ENCODE assay signal across 8 mouse cellular contexts in the genomic region with DNA sequence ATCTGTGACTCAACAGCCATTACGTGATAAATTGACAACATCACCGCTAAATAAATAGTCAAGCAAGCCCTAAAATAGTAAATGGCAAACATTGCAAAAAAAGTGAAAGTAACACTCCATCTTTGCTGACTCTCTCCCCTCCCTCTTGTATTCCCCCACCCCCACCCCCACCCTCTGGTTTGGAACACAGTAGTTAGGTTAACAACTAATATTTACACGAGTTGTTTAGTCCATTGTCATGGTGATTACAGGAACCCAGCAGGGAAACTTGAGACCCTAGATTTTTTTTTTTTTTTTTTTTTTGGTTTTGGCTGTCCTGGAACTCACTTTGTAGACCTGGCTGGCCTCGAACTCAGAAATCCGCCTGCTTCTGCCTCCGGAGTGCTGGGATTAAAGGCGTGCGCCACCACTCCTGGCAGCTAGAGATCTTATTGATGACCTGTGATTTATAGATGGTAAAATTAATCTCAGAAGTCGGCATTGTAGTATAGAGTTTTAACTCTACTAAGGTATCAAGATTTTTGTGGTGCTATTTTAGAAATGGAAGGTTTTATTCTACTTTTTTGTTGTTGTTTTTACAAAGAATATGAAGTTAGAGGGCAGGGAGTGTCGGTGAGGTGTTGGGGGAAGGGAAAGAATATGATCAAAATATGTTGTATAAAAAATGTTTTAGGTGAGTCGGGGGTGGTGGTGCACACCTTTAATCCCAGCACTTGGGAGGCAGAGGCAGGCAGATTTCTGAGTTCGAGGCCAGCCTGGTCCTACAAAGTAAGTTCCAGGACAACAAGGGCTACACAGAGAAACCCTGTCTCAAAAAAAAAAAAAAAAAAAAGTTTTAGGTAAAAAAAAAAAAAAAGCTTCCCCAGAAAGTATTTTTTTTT. TPM values are rescaled to one million over a fixed set of nuclear protein-coding genes. Genes with fewer than 3 reads are reported as not detected.
DNase-seq lines count a peak whose midpoint lies in the region; ATAC-seq lines count a peak whose summit lies in the region.

No protein-coding gene starts in this region.

- H3K27ac ChIP-seq in forebrain, embryonic 15.5 days (replicated peaks), result peak overlapping the region; percentile 100
- H3K27ac ChIP-seq in limb, embryonic 13.5 days, result peak overlapping the region; percentile 100
- peak overlapping the region; percentile 100 for H3K27ac ChIP-seq in neural tube, embryonic 13.5 days (replicated peaks)

- peak overlapping the region; percentile 77 for H3K4me3 ChIP-seq in forebrain, embryonic 15.5 days
- peak overlapping the region; percentile 68 for H3K4me3 ChIP-seq in limb, embryonic 13.5 days
- H3K4me3 ChIP-seq in neural tube, embryonic 13.5 days, result peak overlapping the region; percentile 59

- WGBS in forebrain, embryonic 15.5 days, result 65% methylated on average over 12 of the region's 12 CpGs
- WGBS in limb, embryonic 13.5 days, result 57% methylated on average over 12 of the region's 12 CpGs
- WGBS in neural tube, embryonic 13.5 days, result 58% methylated on average over 12 of the region's 12 CpGs

- H3K9me3 ChIP-seq in forebrain, embryonic 15.5 days, result no peaks in the 10 kb centered on the region
- H3K9me3 ChIP-seq in limb, embryonic 13.5 days, result no peaks in the 10 kb centered on the region
- H3K9me3 ChIP-seq in neural tube, embryonic 13.5 days, result no peaks in the 10 kb centered on the region

- peak overlapping the region; percentile 87 for H3K9ac ChIP-seq in forebrain, embryonic 15.5 days (replicated peaks)
- H3K9ac ChIP-seq in limb, embryonic 13.5 days, result peak overlapping the region; percentile 96
- peak overlapping the region; percentile 89 for H3K9ac ChIP-seq in neural tube, embryonic 13.5 days

- peak; percentile 23 to 57 for DNase-seq in adrenal gland, adult (ENCODE audit: inconsistent age in 2 of 2, low spot score in 1 of 2)
- DNase-seq in adrenal gland, adult 8-10 months, result no peak
- peak; percentile 95 for DNase-seq in ES-CJ7 (ENCODE audit: low read depth, low spot score)
- no peak for DNase-seq in left cerebral cortex, postnatal 14 days (ENCODE audit: low spot score in 2 of 2)
- no peak for DNase-seq in gastrocnemius, adult 8-10 months (ENCODE audit: low spot score in 2 of 2)

- intact Hi-C loops in left cerebral cortex, postnatal 14 days (cut with DNase I), result loop anchor here (1.0 to 5.0 kb wide), 4 partner anchors 40 to 90 kb away; a partner anchor contains a TSS

- ATAC-seq in forebrain, embryonic 15.5 days (replicated peaks), result peak; percentile 15; the same call in 1 of the 2 replicates
- peak; percentile 20; the same call in 1 of the 2 replicates for ATAC-seq in limb, embryonic 13.5 days (ENCODE audit: low FRiP score, low read depth)
- peak; percentile 18; the same call in 1 of the 2 replicates for ATAC-seq in neural tube, embryonic 13.5 days (ENCODE audit: low read depth)

- H3K27me3 ChIP-seq in forebrain, embryonic 15.5 days, result no peaks in the 10 kb centered on the region
- no peaks in the 10 kb centered on the region for H3K27me3 ChIP-seq in limb, embryonic 13.5 days
- H3K27me3 ChIP-seq in neural tube, embryonic 13.5 days, result no peaks in the 10 kb centered on the region

- peak overlapping the region; percentile 61 for H3K4me2 ChIP-seq in forebrain, embryonic 15.5 days (replicated peaks)
- peak overlapping the region; percentile 65 for H3K4me2 ChIP-seq in limb, embryonic 13.5 days (replicated peaks)
- peak overlapping the region; percentile 57 for H3K4me2 ChIP-seq in neural tube, embryonic 13.5 days

- H3K4me1 ChIP-seq in forebrain, embryonic 15.5 days, result 0 out of 2 replicates have a peak, but pooled peaks cover 3% of the 10 kb centered on the region
- H3K4me1 ChIP-seq in limb, embryonic 13.5 days, result peaks cover 1% of the 10 kb centered on the region; the same call in 1 of the 2 replicates
- H3K4me1 ChIP-seq in neural tube, embryonic 13.5 days (replicated peaks), result no peaks in the 10 kb centered on the region

- no peaks in the 10 kb centered on the region for H3K36me3 ChIP-seq in forebrain, embryonic 15.5 days
- H3K36me3 ChIP-seq in limb, embryonic 13.5 days, result no peaks in the 10 kb centered on the region
- no peaks in the 10 kb centered on the region for H3K36me3 ChIP-seq in neural tube, embryonic 13.5 days

RNA-seq across cellular contexts. Expression of a gene that starts 1.1 kb away (rescaled TPM):
- 1 to 10 TPM; 3.4 to 5.2 (median 4.1) TPM for total RNA-seq in adrenal gland, adult 8-10 months (2022)
- 6.6 and 8.2 TPM in 2 replicates for polyA plus RNA-seq in forebrain, embryonic 15.5 days (2015; fragmentation: Nextera tagmentation; extraction: Ambion mirVana)
- polyA plus RNA-seq in limb, embryonic 13.5 days (2015; fragmentation: Nextera tagmentation; extraction: Ambion mirVana), result 4.8 and 4.9 TPM in 2 replicates
- polyA plus RNA-seq in neural tube, embryonic 13.5 days (2015; fragmentation: Nextera tagmentation; extraction: Ambion mirVana), result 8.4 and 9.6 TPM in 2 replicates
- total RNA-seq in left cerebral cortex, postnatal 14 days (2021), result 10 to 100 TPM in 1 of 2 experiments, 1 to 10 TPM in 1; 9.8 to 11.3 TPM
- 10 to 100 TPM in 3 of 4 experiments, 1 to 10 TPM in 1; 9.7 to 15.5 (median 13.1) TPM for total RNA-seq in gastrocnemius, adult 8-10 months (2022)

Comparison
In these comparisons a context has a peak if more than half of its experiments do, and no peak if none do; other contexts are left out.
1. DNase-seq: peak in adrenal gland, adult (2 of 2) and ES-CJ7 (single experiment); none in adrenal gland, adult 8-10 months (single experiment), left cerebral cortex, postnatal 14 days (0 of 2) and gastrocnemius, adult 8-10 months (0 of 2).
2. Peak in every context shown above with its lines, with median percentiles within 50 percentile points of each other: ATAC-seq, H3K27ac ChIP-seq, H3K4me2 ChIP-seq, H3K4me3 ChIP-seq and H3K9ac ChIP-seq.